Mouse (Mus musculus): ENCODE data around the gene Tada3. TPM values are rescaled to one million over a fixed set of nuclear protein-coding genes. Genes with fewer than 3 reads are reported as not detected.
"Not testable (repeated sequence)": the region's sequence is repeated elsewhere in the genome, so short reads cannot be mapped to it uniquely, and the experiment has no call there.

The Tada3 gene
- polyA plus RNA-seq, 1 experiment, result 31.6 TPM

- Histone ChIP-seq H3K36me3 (ENCODE audit: control insufficient read depth, insufficient read depth, low read length) (no peaks in the 10 kb centered on the region), H3K27me3 (ENCODE audit: control insufficient read depth, insufficient read depth, low read length) (no peaks in the 10 kb centered on the region), H3K27ac (ENCODE audit: control insufficient read depth, insufficient read depth, low read length) (no peak within 1 kb of the TSS), H3K4me3 (ENCODE audit: control insufficient read depth, insufficient read depth, low read length) (peak within 1 kb of the TSS; percentile 5), H3K4me1 (replicated peaks; ENCODE audit: control insufficient read depth, insufficient read depth, low read length) (peaks cover 4% of the 10 kb centered on the region; the same call in 1 of the 2 replicates)
- no peak for TF ChIP-seq CTCF (IDR thresholded peaks at IDR 0.05; ENCODE audit: borderline replicate concordance, control insufficient read depth, extremely low read depth, insufficient read depth, low read length, poor library complexity)
- no peak for TF ChIP-seq POLR2A (IDR thresholded peaks at IDR 0.05; ENCODE audit: control insufficient read depth, extremely low read depth, insufficient read depth, low read length, poor library complexity)
- no peak for DNase-seq
- 22% methylated on average over 32 of the region's 32 CpGs for WGBS
Observed at GRCm38 (mm10) chr6:113343177-113344092, 34.2 kb downstream of the Tada3 start, which contains the start of gene Camk1. Gene Camk1, minus strand, starts transcription at chr6:113343984.

- Histone ChIP-seq H3K27me3 (ENCODE audit: control insufficient read depth, insufficient read depth, low read length) (no peaks in the 10 kb centered on the region), H3K4me3 (ENCODE audit: control insufficient read depth, insufficient read depth, low read length) (no peak overlapping the region), H3K4me1 (replicated peaks; ENCODE audit: control insufficient read depth, insufficient read depth, low read length) (peaks cover 4% of the 10 kb centered on the region; the same call in 1 of the 2 replicates), H3K27ac (ENCODE audit: control insufficient read depth, insufficient read depth, low read length) (no peak overlapping the region), H3K36me3 (ENCODE audit: control insufficient read depth, insufficient read depth, low read length) (no peaks in the 10 kb centered on the region)
- 65% methylated on average over 4 of the region's 7 CpGs for WGBS
- DNase-seq, result no peak
- TF ChIP-seq CTCF (IDR thresholded peaks at IDR 0.05; ENCODE audit: borderline replicate concordance, control insufficient read depth, extremely low read depth, insufficient read depth, low read length, poor library complexity), result no peak
Observed at GRCm38 (mm10) chr6:113342297-113342696, 35.4 kb downstream of the Tada3 start.

- 74% methylated on average over 6 of the region's 6 CpGs for WGBS
- Histone ChIP-seq H3K27me3 (ENCODE audit: control insufficient read depth, insufficient read depth, low read length) (no peaks in the 10 kb centered on the region), H3K4me1 (replicated peaks; ENCODE audit: control insufficient read depth, insufficient read depth, low read length) (peaks cover 4% of the 10 kb centered on the region; the same call in 1 of the 2 replicates), H3K27ac (ENCODE audit: control insufficient read depth, insufficient read depth, low read length) (no peak overlapping the region), H3K4me3 (ENCODE audit: control insufficient read depth, insufficient read depth, low read length) (no peak overlapping the region), H3K36me3 (ENCODE audit: control insufficient read depth, insufficient read depth, low read length) (no peaks in the 10 kb centered on the region)
- DNase-seq, result no peak
- TF ChIP-seq POLR2A (IDR thresholded peaks at IDR 0.05; ENCODE audit: control insufficient read depth, extremely low read depth, insufficient read depth, low read length, poor library complexity) (no peak), CTCF (IDR thresholded peaks at IDR 0.05; ENCODE audit: borderline replicate concordance, control insufficient read depth, extremely low read depth, insufficient read depth, low read length, poor library complexity) (no peak)
Observed at GRCm38 (mm10) chr6:113341574-113341973, 36.1 kb downstream of the Tada3 start.

- whole genome bisulfite sequencing, result 66% methylated on average over 8 of the region's 8 CpGs
- Histone ChIP-seq H3K4me3 (ENCODE audit: control insufficient read depth, insufficient read depth, low read length) (no peak overlapping the region), H3K27me3 (ENCODE audit: control insufficient read depth, insufficient read depth, low read length) (no peaks in the 10 kb centered on the region), H3K4me1 (replicated peaks; ENCODE audit: control insufficient read depth, insufficient read depth, low read length) (no peaks in the 10 kb centered on the region), H3K27ac (ENCODE audit: control insufficient read depth, insufficient read depth, low read length) (no peak overlapping the region), H3K36me3 (ENCODE audit: control insufficient read depth, insufficient read depth, low read length) (no peaks in the 10 kb centered on the region)
- DNase-seq, result no peak
- TF ChIP-seq POLR2A (IDR thresholded peaks at IDR 0.05; ENCODE audit: control insufficient read depth, extremely low read depth, insufficient read depth, low read length, poor library complexity), result no peak
- TF ChIP-seq CTCF (IDR thresholded peaks at IDR 0.05; ENCODE audit: borderline replicate concordance, control insufficient read depth, extremely low read depth, insufficient read depth, low read length, poor library complexity), result no peak
Observed at GRCm38 (mm10) chr6:113336852-113337620, 40.6 kb downstream of the Tada3 start.

- no peak overlapping the region for H3K27ac ChIP-seq (ENCODE audit: control insufficient read depth, insufficient read depth, low read length)
- no peaks in the 10 kb centered on the region for H3K36me3 ChIP-seq (ENCODE audit: control insufficient read depth, insufficient read depth, low read length)
- no peak for DNase-seq
- H3K4me3 ChIP-seq (ENCODE audit: control insufficient read depth, insufficient read depth, low read length), result no peak overlapping the region
- no peaks in the 10 kb centered on the region for H3K27me3 ChIP-seq (ENCODE audit: control insufficient read depth, insufficient read depth, low read length)
- 88% methylated on average over 6 of the region's 6 CpGs for WGBS
- peaks cover 3% of the 10 kb centered on the region for H3K4me1 ChIP-seq (replicated peaks; ENCODE audit: control insufficient read depth, insufficient read depth, low read length)
- no peak for TF ChIP-seq CTCF (IDR thresholded peaks at IDR 0.05; ENCODE audit: borderline replicate concordance, control insufficient read depth, extremely low read depth, insufficient read depth, low read length, poor library complexity)
- TF ChIP-seq POLR2A (IDR thresholded peaks at IDR 0.05; ENCODE audit: control insufficient read depth, extremely low read depth, insufficient read depth, low read length, poor library complexity), result no peak
Observed at GRCm38 (mm10) chr6:113334216-113334615, 43.5 kb downstream of the Tada3 start.

GRCm38 (mm10) chr6:113333137-113333950, 44.3 kb downstream of the Tada3 start:
- H3K27ac ChIP-seq (ENCODE audit: control insufficient read depth, insufficient read depth, low read length), result no peak overlapping the region
- 94% methylated on average over 14 of the region's 14 CpGs for WGBS
- H3K4me1 ChIP-seq (replicated peaks; ENCODE audit: control insufficient read depth, insufficient read depth, low read length), result peaks cover 3% of the 10 kb centered on the region
- no peaks in the 10 kb centered on the region for H3K27me3 ChIP-seq (ENCODE audit: control insufficient read depth, insufficient read depth, low read length)
- no peak overlapping the region for H3K4me3 ChIP-seq (ENCODE audit: control insufficient read depth, insufficient read depth, low read length)
- H3K36me3 ChIP-seq (ENCODE audit: control insufficient read depth, insufficient read depth, low read length), result no peaks in the 10 kb centered on the region
- DNase-seq, result no peak
- TF ChIP-seq CTCF (IDR thresholded peaks at IDR 0.05; ENCODE audit: borderline replicate concordance, control insufficient read depth, extremely low read depth, insufficient read depth, low read length, poor library complexity) (no peak), POLR2A (IDR thresholded peaks at IDR 0.05; ENCODE audit: control insufficient read depth, extremely low read depth, insufficient read depth, low read length, poor library complexity) (no peak)

GRCm38 (mm10) chr6:113332734-113333133, 44.9 kb downstream of the Tada3 start:
- not testable (repeated sequence) for H3K4me3 ChIP-seq (ENCODE audit: control insufficient read depth, insufficient read depth, low read length); H3K27me3 ChIP-seq (ENCODE audit: control insufficient read depth, insufficient read depth, low read length); H3K27ac ChIP-seq (ENCODE audit: control insufficient read depth, insufficient read depth, low read length); H3K36me3 ChIP-seq (ENCODE audit: control insufficient read depth, insufficient read depth, low read length); H3K4me1 ChIP-seq (replicated peaks; ENCODE audit: control insufficient read depth, insufficient read depth, low read length); DNase-seq
- 93% methylated on average over 6 of the region's 6 CpGs for WGBS
